Mouse (Mus musculus) forebrain, embryonic 15.5 days (tissue): ENCODE results near the gene H2-Eb1. TPM values are rescaled to one million over a fixed set of nuclear protein-coding genes. Genes with fewer than 3 reads are reported as not detected.

Experiments
- ATAC-seq: fragments of 200-750 bp; cut with Nextera tagmentation; replicated peaks from 2 replicates; pipeline ENCODE4 v1.8.0; 2017; ENCODE audit warnings: mild to moderate bottlenecking, moderate TSS enrichment, moderate library complexity
- H3K27ac ChIP-seq: fragments of 300-500 bp; sonication (generic); replicated peaks from 2 replicates; pipeline ENCODE4 v1.5.1; 2015; ENCODE audit warnings: mild to moderate bottlenecking, inconsistent platforms
- H3K27me3 ChIP-seq: fragments of 300-500 bp; sonication (generic); 2 replicates; pipeline ENCODE4 v1.6.1; 2015; ENCODE audit warnings: inconsistent platforms
- H3K36me3 ChIP-seq: fragments of 300-500 bp; sonication (generic); 2 replicates; pipeline ENCODE4 v1.6.1; 2015; ENCODE audit warnings: mild to moderate bottlenecking, inconsistent platforms
- H3K4me1 ChIP-seq: fragments of 300-500 bp; sonication (generic); 2 replicates; pipeline ENCODE4 v1.6.1; 2015; ENCODE audit warnings: inconsistent platforms
- H3K4me2 ChIP-seq: fragments of 300-500 bp; sonication (generic); replicated peaks from 2 replicates; pipeline ENCODE4 v1.6.1; 2015; ENCODE audit warnings: mild to moderate bottlenecking, inconsistent platforms
- H3K4me3 ChIP-seq: fragments of 300-500 bp; sonication (generic); 2 replicates; pipeline ENCODE4 v1.5.1; 2015; ENCODE audit warnings: mild to moderate bottlenecking, inconsistent platforms
- H3K9ac ChIP-seq: fragments of 300-500 bp; sonication (generic); replicated peaks from 2 replicates; pipeline ENCODE4 v1.6.1; 2015; ENCODE audit warnings: mild to moderate bottlenecking, inconsistent platforms
- H3K9me3 ChIP-seq: fragments of 300-500 bp; sonication (generic); 2 replicates; pipeline ENCODE4 v1.6.1; 2016; ENCODE audit warnings: inconsistent platforms
- WGBS: fragments of 180-500 bp; shearing (Covaris S2); methylation state at CpG from one replicate; pipeline ENCODE4 v1.1.7; 2015; ENCODE audit warnings: mixed read lengths; 5-methylcytosine and 5-hydroxymethylcytosine counted together
- polyA plus RNA-seq: library from polyadenylated mRNA; unstranded; fragments of >200 nt; fragmentation: Nextera tagmentation; extraction: Ambion mirVana; gene quantifications from 2 replicates; pipeline ENCODE4 v1.2.1, GENCODE M21; 2015

H2-Eb1 gene
- polyA plus RNA-seq, 1 experiment from 2014 or later, result 1.1 TPM

DNA sequence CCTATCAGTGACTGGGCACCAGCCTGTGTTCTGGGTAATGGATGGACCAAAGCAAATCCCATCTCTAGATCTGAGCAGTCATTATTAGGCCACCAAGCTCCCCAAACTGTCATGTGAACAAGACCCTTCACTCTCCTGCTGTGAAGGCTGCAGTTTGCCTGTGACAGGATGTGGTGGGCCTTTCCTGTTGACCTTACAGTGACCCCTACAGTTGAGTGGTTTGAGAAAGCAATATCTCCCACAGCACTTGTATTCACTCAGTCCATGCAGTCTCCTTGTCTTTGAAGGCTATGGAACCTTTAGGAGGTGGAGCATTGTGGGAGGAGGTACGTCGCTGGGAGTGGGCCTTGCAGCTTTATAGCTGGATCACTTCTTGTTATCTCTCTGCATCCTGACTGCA, 24.1 kb downstream of the H2-Eb1 start:
- Histone ChIP-seq H3K36me3 (no peaks in the 10 kb centered on the region), H3K4me2 (no peak overlapping the region), H3K9ac (no peak overlapping the region), H3K4me3 (no peak overlapping the region), H3K4me1 (no peaks in the 10 kb centered on the region), H3K27me3 (no peaks in the 10 kb centered on the region), H3K27ac (no peak overlapping the region), H3K9me3 (no peaks in the 10 kb centered on the region)
- WGBS, result 77% methylated on average over 2 of the region's 2 CpGs
- ATAC-seq, result no peak

DNA sequence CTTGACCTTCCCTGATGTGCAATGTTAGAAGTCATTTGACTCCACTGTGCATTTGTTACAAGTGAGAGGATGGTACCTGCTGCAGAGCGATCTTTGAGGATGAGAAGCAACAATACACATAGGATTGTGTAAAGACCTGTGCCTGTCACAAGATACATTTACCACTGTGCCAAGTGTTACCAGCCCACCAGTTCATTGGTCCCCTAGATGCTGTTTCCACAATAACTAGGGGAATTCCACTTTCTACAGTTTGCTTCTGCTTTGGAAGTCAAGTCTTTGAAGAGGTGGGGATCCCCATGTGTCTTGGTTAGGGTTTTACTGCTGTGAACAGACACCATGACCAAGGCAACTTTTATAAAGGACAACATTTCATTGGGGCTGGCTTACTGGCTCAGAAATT, 25.5 kb downstream of the H2-Eb1 start:
- 91% methylated on average over 1 of the region's 1 CpGs for WGBS
- no peaks in the 10 kb centered on the region for H3K4me1 ChIP-seq
- no peak overlapping the region for H3K4me3 ChIP-seq
- no peak overlapping the region for H3K9ac ChIP-seq
- no peaks in the 10 kb centered on the region for H3K27me3 ChIP-seq
- ATAC-seq, result no peak
- no peak overlapping the region for H3K4me2 ChIP-seq
- no peaks in the 10 kb centered on the region for H3K9me3 ChIP-seq
- H3K36me3 ChIP-seq, result no peaks in the 10 kb centered on the region
- H3K27ac ChIP-seq, result no peak overlapping the region

DNA sequence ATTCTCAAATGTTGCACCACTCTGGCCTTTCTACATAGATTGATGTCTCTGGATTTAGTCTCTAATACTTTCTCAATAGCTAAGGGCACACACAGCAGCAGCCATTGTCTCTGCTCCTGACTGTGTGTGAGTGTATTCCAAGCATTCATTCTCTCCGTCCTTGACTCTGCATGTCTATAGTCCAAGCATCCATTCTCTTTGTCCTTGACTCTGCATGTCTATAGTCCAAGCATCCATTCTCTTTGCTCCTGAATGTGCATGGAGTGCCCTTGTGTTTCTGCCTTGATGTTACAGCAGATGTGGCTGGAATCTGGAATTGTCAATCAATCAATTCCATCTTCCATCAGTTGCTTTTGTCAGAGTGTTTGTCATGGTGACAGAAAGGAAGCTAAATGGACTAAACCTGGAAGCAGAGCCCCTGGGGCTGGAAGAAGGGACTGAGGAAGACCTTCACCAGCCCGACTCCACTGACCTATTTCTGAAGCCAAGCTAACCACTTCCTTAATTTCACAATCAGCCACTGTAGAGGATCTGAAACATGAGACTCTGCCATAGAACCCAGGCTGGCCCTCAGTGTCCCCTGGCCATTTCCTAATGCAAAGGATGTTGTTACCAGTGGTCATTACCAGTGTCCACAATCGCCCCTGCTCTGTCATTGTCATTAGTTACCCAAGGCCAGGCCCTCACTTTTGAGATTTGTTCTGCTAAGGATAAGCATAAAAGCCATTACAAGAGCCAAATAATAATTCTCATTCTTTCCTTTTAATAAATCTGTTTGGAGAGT, 35.1 kb downstream of the H2-Eb1 start:
- no peak for ATAC-seq
- no peak overlapping the region for H3K27ac ChIP-seq
- H3K27me3 ChIP-seq, result no peaks in the 10 kb centered on the region
- no peaks in the 10 kb centered on the region for H3K36me3 ChIP-seq
- WGBS, result 54% methylated on average over 3 of the region's 3 CpGs
- no peaks in the 10 kb centered on the region for H3K9me3 ChIP-seq
- H3K4me3 ChIP-seq, result no peak overlapping the region
- H3K9ac ChIP-seq, result no peak overlapping the region
- H3K4me1 ChIP-seq, result no peaks in the 10 kb centered on the region
- no peak overlapping the region for H3K4me2 ChIP-seq

DNA sequence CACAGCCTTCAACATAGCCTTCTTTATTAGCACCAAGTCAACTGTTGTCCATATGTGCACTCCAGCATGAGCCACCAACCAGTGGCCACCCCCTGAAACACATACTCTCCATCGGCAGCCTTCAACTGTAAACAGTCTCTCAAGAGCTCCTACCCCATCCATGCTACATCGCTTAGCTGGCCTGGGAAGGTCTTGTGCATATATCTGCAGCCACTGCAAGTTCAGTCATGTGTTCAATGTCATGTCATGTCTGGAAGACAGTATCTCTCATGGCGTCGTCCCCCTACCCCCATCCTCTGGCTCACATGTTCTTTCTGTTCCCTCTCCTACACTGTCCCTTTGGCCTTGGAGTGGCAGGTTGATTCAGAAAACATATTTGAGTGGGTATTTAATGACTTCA, 39.2 kb downstream of the H2-Eb1 start:
- Histone ChIP-seq H3K27me3 (no peaks in the 10 kb centered on the region), H3K9ac (no peak overlapping the region), H3K4me2 (no peak overlapping the region), H3K4me1 (no peaks in the 10 kb centered on the region), H3K27ac (no peak overlapping the region), H3K4me3 (no peak overlapping the region), H3K36me3 (no peaks in the 10 kb centered on the region), H3K9me3 (no peaks in the 10 kb centered on the region)
- 95% methylated on average over 4 of the region's 4 CpGs for WGBS
- no peak for ATAC-seq

DNA sequence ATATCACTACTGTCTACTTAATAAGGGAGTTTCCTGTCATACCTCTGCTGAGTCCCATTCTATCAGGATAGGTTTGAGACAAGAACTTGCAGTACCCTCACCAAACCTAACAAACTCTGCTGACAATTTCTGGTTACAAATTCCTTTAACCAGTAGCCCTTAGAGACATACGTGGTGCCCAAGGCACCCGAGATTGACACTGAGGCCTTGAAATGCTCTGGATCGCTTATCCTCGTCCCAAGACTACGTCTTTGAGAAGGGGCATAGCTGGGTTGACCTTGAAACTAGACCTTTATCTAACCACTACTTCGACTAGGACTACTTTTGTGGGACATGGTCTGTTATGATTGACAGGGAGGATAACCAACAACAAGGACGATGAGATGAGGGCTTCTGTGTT, 39.8 kb downstream of the H2-Eb1 start:
- H3K27ac ChIP-seq, result no peak overlapping the region
- no peak overlapping the region for H3K4me2 ChIP-seq
- H3K4me3 ChIP-seq, result no peak overlapping the region
- no peak for ATAC-seq
- WGBS, result 85% methylated on average over 7 of the region's 7 CpGs
- no peak overlapping the region for H3K9ac ChIP-seq
- H3K27me3 ChIP-seq, result no peaks in the 10 kb centered on the region
- H3K36me3 ChIP-seq, result no peaks in the 10 kb centered on the region
- H3K9me3 ChIP-seq, result no peaks in the 10 kb centered on the region
- H3K4me1 ChIP-seq, result no peaks in the 10 kb centered on the region

DNA sequence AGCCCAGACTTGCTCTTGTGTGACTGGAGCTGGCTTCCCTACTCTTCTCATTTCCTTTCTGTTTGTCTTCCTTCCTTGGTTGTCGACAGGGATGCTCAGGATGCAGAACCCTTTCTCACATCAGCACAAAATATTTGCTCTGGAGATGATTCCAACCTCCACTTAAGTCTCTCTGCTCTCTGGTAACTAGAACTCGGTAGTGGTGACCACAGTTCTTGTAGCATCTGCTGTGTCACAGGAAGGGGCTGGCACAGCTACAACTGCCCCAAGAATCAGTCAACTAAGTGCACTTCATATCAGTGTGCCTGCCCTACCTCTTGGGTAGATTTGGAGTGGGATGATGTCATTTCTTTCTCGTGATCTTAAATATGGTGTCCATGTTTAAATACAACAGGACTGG, 40.4 kb downstream of the H2-Eb1 start:
- ATAC-seq, result no peak
- Histone ChIP-seq H3K4me2 (no peak overlapping the region), H3K27me3 (no peaks in the 10 kb centered on the region), H3K4me1 (no peaks in the 10 kb centered on the region), H3K4me3 (no peak overlapping the region), H3K9me3 (no peaks in the 10 kb centered on the region), H3K36me3 (no peaks in the 10 kb centered on the region), H3K27ac (no peak overlapping the region), H3K9ac (no peak overlapping the region)
- 81% methylated on average over 3 of the region's 3 CpGs for WGBS

DNA sequence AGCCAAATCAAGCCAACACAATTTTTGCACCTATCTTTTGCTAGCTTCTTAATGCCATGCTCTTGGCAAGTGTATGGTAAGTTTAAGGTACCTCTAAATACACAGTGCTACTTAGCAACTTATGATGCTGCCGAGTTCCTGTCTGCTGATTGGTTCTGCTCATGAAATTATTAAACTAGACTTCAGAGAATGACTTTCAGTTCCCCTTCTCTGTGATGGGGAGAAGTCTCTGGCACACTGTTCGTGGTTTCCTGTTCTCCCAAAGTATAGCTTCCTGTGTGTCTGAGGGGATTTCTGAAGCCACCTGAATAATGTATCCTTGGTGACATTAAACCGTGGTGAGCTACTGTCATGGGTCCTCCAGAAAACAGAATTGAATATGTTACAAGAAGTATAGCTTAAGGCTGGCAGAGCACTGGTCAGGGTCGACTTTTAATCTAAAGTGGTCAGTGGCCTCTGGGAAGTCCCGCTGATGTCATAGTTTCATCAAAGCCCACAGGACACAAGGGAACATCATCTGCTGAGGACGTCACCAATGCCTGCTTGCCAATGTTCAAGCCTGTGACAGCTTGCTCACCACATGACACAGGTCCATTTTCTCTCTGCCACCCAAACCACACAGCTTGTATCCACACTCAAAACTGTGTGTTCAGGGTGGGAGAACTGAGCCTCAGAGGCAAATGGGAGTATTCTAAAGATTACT, 42.1 kb downstream of the H2-Eb1 start:
- no peaks in the 10 kb centered on the region for H3K36me3 ChIP-seq
- no peak overlapping the region for H3K27ac ChIP-seq
- no peak overlapping the region for H3K4me2 ChIP-seq
- H3K9me3 ChIP-seq, result no peaks in the 10 kb centered on the region
- no peaks in the 10 kb centered on the region for H3K27me3 ChIP-seq
- H3K4me3 ChIP-seq, result no peak overlapping the region
- no peaks in the 10 kb centered on the region for H3K4me1 ChIP-seq
- WGBS, result 76% methylated on average over 6 of the region's 6 CpGs
- H3K9ac ChIP-seq, result no peak overlapping the region
- no peak for ATAC-seq

DNA sequence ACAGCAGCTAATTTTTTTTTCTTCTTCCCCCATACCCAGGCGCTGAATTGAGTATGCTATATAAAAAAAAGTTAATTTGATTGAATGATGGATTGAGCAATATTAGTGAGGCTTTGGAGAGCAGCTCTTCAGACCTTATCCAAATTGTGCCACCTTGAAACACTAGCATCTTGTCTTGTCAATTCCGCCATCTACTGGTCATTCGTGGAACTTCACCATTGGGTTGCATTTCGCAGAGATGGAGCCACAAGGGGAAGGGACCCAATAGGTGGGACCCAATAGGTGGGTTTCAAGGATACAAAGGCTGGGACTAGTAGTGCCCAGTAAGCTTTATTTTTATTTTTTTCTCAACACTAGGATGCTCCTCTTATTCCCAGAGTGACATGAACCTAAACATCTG, 43.8 kb downstream of the H2-Eb1 start:
- H3K27me3 ChIP-seq, result no peaks in the 10 kb centered on the region
- 5% methylated on average over 4 of the region's 4 CpGs for WGBS
- no peaks in the 10 kb centered on the region for H3K9me3 ChIP-seq
- no peak for ATAC-seq
- H3K4me3 ChIP-seq, result no peak overlapping the region
- no peak overlapping the region for H3K9ac ChIP-seq
- no peaks in the 10 kb centered on the region for H3K4me1 ChIP-seq
- H3K4me2 ChIP-seq, result no peak overlapping the region
- no peaks in the 10 kb centered on the region for H3K36me3 ChIP-seq
- no peak overlapping the region for H3K27ac ChIP-seq

DNA sequence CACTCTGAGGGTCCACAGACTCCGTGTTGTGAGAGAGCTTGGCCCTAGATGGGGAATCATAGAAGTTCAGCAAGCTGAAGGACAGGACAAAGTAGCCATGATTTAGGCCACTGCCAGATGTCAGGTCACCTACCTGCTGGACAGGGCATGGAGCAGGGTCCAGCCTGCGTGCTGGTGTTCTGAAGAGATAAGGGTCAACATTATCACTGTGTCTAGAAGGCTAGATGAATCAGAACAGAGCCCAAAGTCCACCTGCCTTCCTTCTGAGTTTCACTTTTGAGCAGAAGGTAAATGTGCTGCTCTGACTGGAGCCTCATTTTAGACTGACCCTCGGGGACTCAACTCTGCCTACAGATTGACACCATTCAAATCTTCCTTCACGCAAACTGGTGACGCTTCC, 48.9 kb downstream of the H2-Eb1 start, which contains the start of gene Btnl2:
TSS of gene Btnl2 (plus strand) at position 284 of the 400 bp plus-strand sequence.
- Histone ChIP-seq H3K9me3 (no peaks in the 10 kb centered on the region), H3K27me3 (no peaks in the 10 kb centered on the region), H3K9ac (no peak within 1 kb of the TSS), H3K4me3 (no peak within 1 kb of the TSS), H3K4me1 (no peaks in the 10 kb centered on the region), H3K27ac (no peak within 1 kb of the TSS), H3K36me3 (no peaks in the 10 kb centered on the region), H3K4me2 (no peak within 1 kb of the TSS)
- WGBS, result 86% methylated on average over 5 of the region's 5 CpGs
- no peak for ATAC-seq

DNA sequence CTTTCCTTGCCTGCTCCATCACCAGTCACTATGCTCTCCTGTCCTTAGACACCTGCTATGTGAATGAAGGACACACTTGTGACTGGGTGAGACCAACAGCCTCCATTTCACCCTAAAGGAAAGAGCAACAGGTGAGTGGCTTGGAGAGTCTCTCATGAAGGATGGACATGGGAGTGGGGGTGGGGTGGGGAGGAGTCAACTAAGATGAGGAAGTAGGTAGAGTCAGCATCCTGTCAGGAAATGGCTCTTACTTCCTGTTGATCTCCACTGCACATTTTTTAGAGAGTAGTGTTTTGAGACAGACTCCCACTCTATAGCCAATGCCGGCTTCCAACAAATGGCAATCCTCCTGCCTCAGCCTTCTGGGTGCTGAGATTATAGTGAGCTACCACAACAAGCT, 49.3 kb downstream of the H2-Eb1 start:
- H3K27me3 ChIP-seq, result no peaks in the 10 kb centered on the region
- 77% methylated on average over 1 of the region's 1 CpGs for WGBS
- no peak overlapping the region for H3K4me2 ChIP-seq
- no peak for ATAC-seq
- H3K9me3 ChIP-seq, result no peaks in the 10 kb centered on the region
- no peak overlapping the region for H3K9ac ChIP-seq
- no peak overlapping the region for H3K4me3 ChIP-seq
- no peaks in the 10 kb centered on the region for H3K36me3 ChIP-seq
- no peaks in the 10 kb centered on the region for H3K4me1 ChIP-seq
- no peak overlapping the region for H3K27ac ChIP-seq

DNA sequence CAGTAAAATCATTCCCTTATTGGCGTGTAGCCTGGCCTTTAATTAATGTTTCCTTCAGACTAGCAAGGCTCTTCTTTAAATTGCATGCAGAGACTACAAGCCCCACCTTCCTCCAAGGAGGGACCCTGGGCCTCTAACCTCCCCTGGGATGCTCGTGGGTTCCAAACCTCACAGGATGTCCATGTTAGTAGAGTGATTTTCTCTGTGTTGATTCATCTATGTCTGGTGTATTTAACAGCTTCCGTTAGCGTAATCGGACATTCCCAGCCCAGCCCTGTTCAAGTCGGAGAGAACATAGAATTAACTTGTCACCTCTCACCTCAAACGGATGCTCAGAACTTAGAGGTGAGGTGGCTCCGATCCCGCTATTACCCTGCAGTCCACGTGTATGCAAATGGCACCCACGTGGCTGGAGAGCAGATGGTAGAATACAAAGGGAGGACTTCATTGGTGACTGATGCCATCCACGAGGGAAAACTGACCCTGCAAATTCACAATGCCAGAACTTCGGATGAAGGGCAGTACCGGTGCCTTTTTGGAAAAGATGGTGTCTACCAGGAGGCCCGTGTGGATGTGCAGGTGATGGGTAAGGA, 57.4 kb downstream of the H2-Eb1 start:
- ATAC-seq, result no peak
- Histone ChIP-seq H3K36me3 (no peaks in the 10 kb centered on the region), H3K9me3 (no peaks in the 10 kb centered on the region), H3K4me3 (no peak overlapping the region), H3K9ac (no peak overlapping the region), H3K27me3 (no peaks in the 10 kb centered on the region), H3K4me2 (no peak overlapping the region), H3K27ac (no peak overlapping the region), H3K4me1 (no peaks in the 10 kb centered on the region)
- WGBS, result 87% methylated on average over 15 of the region's 15 CpGs

DNA sequence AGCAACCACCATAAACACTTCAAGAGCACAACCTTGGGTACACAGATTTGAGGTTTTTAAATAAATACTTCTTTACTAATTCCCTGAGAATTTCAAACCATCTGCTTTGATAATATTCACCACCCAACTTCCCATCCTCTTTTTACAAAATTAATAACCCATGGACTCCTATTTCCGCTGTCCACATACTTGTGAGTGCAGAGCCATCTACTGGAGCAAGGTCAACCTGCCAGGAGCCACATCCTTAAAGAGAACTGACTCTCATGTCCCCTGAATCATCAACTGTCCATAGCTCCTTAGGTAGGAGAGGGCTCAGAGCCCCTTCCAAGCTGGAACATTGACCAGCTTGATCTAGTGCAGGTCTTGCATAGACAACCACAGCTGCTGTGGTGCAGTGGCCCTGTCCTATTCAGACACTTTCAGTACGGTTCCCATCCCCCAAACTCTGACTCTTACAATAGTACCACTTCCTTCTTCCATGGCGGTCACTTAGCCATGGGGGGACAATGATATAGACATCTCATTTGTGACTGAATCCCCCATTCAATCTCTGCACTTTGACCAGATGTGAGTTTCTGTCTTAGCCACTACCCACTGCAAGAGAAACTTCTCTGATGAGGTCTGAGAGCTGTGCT, 58.1 kb downstream of the H2-Eb1 start:
- ATAC-seq, result no peak
- Histone ChIP-seq H3K27me3 (no peaks in the 10 kb centered on the region), H3K27ac (no peak overlapping the region), H3K9me3 (no peaks in the 10 kb centered on the region), H3K4me1 (no peaks in the 10 kb centered on the region), H3K36me3 (no peaks in the 10 kb centered on the region), H3K4me2 (no peak overlapping the region), H3K9ac (no peak overlapping the region), H3K4me3 (no peak overlapping the region)
- WGBS, result 86% methylated on average over 3 of the region's 3 CpGs
